Mouse (Mus musculus) thymus, adult 2 months (tissue): Measurements from ENCODE around the gene Rpl24.

Experiments
- CTCF ChIP-seq: fragments of 200-500 bp; IDR thresholded peaks from 2 replicates; pipeline ENCODE4 v1.5.1; 2012; ENCODE audit warnings: mild to moderate bottlenecking, control low read depth, low read length, moderate library complexity, borderline replicate concordance; ENCODE audit not compliant: control insufficient read depth, poor library complexity, insufficient read depth; ENCODE audit errors: extremely low read depth
- POLR2A ChIP-seq: fragments of 200-500 bp; IDR thresholded peaks from 2 replicates; pipeline ENCODE4 v1.6.1; 2012; ENCODE audit warnings: mild to moderate bottlenecking, low read length, control low read depth, moderate library complexity; ENCODE audit not compliant: control insufficient read depth, poor library complexity, insufficient read depth; ENCODE audit errors: extremely low read depth

DNA sequence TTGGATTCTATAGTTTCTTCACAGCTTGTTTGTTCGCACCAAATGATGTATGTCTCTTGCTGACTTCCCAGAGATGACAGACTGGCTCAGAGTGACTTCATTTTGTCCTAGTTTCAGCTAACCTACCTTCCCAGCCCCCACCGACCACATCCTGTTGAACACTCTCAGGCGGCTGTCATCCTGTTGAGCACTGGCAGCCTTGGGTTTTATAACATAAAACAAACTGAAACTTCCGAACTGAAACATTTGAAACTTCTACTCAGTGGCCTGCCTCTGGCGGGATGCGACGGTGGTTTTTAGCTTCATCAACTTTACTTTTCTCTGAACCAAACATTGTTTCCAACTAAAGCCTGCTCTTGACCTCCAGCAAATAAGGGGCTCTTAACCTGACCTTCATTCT lies 17.1 kb upstream of the Rpl24 start:
- TF ChIP-seq POLR2A, result no peak
- TF ChIP-seq CTCF, result no peak
